Mouse (Mus musculus) kidney, postnatal 25 days (tissue): ENCODE results near the gene S100a1.

Experiments used
- DNase-seq, 2 experiments: peaks; one replicate each; pipeline ENCODE4 v3.0.0; 2021; ENCODE audit warnings: mixed read lengths in 2 of 2

The S100a1 gene

DNA sequence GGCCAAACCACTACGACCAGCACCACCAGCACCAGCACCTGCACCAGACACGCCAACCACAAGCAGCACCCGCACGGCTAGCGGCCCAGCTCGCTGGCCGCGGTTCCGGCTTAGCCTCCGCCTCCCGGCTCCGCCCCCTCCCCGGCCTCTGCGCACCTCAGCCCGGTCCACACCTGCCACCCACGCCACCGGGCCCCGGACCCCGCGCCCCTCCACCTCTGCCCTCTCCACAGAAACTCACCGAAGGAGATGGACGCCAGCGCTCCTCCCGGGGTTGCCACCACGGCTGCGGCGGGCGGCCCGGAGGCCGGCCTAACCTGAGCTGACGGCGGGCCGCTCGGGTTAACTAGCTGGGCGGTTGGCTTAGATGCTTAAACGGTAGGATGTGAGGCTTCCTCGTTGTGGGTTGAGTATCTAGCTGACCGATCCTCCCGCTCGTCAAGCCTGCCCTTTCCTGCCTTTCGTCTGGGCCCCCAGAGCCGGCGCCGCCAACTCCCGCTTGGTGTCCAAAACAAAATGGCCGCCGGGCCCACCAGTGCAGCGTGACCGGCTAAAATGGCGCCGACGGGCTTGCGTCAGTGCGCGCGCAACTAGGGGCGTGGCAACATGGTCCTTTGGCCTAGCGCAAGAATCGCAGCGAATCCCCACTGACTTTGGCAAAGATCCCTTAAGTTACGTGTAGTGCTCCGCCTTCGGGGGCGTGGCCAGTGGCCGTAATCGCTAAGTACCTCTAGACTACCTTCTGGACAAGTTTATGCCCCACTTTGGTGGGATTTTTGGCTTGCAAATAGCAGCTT lies 5.0 kb downstream of the S100a1 start, which contains the start of gene Chtop:
Gene Chtop, minus strand, starts transcription at position 549 of the 797 bp plus-strand sequence.
- peak; percentile 100 for DNase-seq

DNA sequence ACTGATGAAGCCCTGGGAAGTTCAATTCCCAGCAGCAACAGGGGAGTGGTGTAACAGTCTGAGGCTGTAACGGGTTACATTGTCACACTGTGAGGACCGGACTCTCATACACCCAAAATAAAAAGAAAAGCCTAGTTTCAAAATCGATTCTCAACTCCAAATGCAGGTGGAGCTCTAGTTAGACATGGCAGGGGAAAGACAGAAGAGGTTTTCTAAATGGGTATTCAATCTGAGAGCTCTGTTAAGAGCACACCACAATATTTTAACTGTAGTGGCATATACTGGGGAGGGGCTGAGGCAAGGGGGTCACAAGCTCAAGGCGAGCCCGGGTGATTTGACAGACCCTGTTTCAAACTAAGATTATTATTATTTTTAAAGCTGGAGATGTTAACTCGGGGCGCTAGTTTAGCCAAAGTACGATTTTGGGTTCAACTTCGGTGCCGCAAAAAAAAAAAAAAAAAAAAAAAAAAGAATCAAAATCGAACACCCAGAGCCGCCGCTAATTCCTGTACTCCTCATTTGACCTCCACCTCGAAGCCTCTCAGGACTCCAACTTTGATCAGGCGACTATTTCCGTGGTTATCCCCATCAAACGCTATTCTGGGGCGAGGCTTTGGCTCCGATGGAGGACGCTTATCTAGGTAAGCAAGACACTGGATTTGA lies 5.8 kb downstream of the S100a1 start:
- no peak for DNase-seq

DNA sequence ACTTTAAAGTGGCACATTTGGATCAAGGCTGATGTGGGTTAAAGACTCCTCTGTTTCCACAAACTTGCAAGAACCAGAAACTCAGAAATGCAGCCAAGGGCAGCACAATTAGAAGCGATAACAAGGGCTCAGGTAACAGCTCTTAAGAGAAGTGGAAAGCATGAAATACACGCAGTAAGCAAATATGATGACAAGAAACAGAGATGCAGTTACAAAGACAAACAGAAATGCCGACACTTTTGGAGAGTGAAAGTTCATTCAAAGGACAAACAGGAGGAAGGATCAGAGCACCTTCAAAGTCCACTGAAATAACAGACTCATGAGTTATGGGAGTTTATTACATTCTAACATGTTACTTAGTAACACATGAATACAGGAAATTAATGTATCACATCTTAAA lies 7.8 kb downstream of the S100a1 start:
- no peak for DNase-seq

DNA sequence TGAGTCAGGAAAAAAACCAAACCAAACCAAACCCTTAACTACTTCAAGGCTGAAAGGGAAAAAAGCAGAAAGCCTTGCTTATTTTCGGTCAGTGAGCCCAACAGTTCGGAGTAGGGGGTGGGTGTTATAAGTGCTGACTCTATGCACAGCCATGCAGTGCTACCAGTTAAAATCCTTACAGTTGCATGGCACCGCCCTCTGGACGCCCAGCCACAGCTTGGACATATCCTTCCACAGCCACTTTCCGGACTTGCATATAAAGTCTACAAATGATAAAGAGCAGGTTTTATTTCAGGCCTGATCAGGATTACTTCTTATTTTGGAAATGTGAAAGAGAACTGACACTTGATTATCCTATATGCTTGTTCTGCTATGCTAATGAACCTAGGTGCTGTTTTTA lies 9.0 kb downstream of the S100a1 start:
- no peak for DNase-seq

DNA sequence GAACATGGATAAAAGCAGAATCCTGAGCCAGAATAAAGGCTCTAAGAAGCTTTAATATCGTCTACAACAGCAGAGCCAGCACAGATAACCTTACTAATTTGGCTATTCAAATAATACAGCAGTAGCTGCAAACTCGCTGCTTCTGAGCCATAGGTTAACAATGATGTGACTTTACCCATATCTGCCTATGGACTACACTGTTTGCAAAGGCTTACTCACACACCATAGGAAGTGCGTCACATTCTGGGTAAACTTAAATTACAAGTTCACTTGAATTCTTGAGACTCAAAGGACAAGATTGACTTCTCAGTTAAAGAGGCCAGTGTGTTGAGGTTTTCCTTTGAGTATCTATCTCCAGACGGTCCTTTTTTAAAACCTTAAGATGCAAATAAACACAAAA lies 10.7 kb downstream of the S100a1 start:
- no peak for DNase-seq

DNA sequence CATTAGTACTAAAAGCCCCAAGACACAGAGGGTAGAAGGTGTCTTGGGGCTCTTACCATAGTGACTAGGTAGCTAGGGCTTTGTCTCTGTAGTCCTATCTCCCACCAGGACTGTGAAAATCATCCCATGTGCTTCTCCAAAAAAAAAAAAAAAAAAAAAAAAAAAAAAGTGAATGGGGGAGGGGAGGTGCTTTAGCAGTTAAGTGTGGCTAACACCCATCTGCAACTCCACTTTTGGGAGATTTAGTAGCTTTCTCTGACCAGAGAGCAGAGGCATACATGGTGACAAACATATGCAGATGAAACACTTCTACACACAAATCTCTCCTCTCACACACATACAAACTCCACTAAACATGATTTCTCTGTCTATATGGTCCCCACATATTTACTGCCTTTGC lies 16.6 kb downstream of the S100a1 start:
- no peak for DNase-seq

DNA sequence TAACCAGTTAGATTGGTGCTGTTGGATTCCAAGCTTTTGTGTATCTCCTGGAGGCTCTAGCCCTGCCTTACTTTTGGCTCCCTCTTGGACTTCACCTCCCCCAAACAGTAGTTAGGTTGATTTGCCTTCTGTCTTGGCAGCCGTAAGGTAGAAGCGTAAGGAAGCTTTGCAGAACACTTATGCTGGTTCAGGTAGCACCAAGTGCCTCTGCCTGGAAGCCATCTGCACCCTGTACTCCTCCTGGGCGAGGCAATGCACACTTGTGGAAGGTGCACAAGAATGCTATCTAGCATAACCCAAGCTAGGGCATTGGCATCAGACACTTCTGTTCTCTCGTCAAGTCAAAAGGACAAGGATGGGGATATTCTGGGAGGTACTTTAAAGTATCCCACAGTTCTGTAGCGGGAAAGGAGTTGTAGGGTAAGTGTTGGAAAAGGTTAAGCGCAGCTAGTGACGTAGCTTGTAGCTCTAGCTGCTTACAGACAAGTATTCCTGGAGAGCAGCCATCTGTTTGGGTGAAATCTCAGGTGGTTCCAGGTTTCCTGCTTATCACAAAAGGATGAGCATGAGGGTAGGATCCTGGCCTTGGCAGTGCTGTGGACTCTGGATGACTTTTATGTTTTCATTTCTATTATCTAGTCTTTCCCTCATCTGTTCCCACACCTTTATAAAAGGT lies 18.2 kb downstream of the S100a1 start:
- DNase-seq, result no peak

DNA sequence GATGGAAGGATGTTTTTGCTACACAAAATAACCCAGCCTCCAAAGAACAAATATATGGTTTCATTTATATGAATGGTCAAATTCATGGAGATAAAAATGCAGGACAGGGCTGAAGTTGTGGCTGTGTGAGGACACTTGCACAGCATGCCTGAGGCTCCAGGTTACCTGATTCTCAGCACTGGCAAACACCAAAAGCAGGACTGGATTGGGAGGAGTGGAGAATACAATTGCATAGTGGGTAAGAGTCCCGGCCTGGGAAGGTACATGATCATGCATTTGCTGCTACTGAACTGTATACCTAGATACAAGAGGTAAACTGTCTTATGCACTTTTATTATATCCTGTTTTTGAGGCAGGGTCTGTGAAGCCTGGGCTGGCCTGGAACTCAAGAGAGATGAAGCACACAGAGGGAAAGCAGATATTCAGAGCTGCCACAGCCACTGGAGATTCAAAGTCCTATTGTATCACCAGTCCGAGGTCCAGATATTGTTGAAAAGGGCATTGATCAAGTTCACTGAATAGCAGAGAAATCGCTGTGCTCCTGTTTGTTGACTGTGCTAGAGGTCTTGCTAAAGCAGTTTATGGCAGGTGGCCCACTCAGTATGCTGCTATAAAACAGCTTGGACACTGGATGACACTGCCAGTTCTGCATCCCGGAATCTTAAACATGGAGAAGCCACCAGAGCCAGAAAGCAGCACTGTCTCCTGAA lies 20.2 kb downstream of the S100a1 start:
- DNase-seq, result no peak

DNA sequence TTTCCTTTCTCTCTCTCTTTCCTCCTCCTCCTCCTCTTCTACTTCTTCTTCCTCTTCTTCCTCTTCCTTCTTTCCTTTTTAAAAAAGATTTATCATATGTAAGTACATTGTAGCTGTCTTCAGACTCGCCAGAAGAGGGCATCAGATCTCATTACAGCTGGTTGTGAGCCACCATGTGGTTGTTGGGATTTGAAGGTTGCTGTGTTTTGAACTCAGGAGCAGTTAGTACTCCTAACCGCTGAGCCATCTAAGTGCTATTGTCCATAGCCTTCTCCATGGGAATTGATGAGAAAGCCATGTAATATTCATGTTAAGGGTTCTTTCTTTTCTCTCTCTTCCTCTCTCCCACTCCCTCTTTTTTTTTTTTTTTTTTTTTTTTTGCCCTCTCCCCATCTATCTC lies 22.8 kb downstream of the S100a1 start:
- DNase-seq, result peak; percentile 50 to 68

DNA sequence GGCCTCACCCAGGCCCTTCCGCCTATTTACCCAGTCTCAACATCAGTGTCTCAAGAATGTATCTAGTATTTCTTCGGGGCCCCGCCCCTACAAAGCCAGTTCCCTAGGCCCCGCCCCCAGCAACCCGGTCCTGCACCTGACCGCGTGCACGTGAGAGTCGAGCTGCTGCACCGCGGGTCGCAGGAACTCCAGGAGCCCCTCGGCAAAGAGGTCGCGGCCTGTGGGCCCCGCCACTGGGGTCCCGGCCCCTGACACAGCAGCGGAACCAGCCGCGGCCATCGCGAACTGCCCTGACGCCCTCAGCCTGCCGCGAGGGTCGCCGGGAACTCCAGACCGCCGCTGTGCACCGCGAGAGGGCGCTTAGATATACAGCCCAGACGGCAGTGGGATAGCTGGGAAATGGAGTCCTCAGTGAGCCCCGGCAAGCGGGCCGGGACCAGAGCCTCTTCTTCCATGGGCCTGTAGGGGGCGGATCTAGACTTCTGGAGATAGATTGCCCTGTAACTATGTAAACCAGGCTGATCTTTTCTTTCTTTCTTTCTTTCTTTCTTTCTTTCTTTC lies 23.4 kb downstream of the S100a1 start, which contains the start of gene Snapin:
Gene Snapin, minus strand, starts transcription at position 338 of the 561 bp plus-strand sequence.
- peak; percentile 97 for DNase-seq

DNA sequence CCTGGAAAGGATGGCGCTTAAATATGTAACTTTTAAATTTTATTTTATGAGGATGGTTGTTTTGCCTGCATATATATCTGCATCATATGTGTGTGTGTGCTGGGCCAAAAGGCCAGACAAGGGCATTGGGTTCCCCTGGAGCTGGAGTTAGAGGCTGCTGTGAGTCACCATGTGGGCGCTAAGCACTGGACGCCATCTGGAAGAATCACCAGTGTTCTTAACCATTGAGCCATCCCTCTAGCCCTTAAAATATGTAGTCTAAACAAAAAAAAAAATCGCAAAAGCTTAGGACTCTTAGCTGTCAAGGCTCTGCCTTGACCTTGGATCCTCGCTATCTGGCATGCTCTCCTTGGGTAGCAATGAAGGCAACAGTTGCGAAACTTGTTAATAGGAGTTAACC lies 25.6 kb downstream of the S100a1 start:
- DNase-seq, result no peak

DNA sequence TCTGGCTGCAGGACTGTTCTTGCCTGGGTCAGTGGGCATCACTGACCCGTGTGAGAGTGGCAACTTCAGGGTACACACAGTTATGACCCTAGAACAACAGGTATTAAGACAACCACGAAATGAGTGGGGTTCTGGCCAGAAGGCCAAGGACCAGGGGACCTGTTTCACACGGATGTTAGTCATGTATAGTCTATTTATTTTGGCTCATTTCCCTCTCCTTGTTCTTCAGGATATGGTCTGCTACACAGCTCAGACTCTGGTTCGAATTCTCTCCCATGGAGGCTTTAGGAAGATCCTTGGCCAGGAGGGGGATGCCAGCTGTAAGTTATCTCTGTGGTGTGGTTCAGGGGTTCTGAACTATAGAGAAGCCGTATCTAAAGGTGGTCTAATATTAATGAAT lies 27.2 kb downstream of the S100a1 start:
- DNase-seq, result peak in 1 of 2 experiments; percentile 51

DNA sequence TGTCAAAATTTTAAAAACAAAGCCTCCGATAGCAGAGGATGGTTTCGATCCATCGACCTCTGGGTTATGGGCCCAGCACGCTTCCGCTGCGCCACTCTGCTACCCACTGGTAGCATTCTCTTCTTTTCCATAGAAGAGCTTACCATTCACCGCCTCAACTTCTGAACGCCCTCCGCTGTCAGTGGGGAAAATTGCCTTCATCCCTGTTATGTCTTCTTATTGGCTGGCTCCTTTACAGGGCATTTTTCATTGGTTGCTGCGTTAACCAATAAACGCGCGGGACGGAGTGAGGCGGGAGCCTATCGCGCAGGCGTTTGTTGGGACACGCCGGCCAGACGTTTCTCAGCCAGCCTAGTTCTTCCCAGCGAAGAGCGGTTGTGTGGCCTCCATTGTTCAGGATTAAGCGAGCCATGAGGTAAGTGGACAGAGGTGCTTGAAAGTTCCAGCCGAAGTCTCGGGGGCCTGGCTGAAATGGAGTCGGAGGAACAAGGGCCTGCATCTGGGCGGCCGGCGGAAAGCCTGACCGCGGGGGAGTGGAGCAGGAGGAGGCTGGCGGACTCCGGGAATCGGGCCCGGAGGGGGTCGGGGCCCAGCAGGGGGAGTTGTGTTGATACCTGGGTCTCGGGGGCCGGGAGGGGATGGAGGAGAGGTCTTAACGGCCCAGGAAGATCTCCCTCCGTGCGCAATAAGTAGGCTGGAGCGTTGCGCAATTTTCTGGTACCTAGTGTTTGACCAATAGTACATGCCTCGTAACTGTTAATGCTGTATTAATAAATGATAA lies 38.2 kb downstream of the S100a1 start, which contains the start of gene Ilf2:
Gene Ilf2, plus strand, starts transcription at position 296 of the 781 bp plus-strand sequence.
- peak; percentile 94 to 98 for DNase-seq

DNA sequence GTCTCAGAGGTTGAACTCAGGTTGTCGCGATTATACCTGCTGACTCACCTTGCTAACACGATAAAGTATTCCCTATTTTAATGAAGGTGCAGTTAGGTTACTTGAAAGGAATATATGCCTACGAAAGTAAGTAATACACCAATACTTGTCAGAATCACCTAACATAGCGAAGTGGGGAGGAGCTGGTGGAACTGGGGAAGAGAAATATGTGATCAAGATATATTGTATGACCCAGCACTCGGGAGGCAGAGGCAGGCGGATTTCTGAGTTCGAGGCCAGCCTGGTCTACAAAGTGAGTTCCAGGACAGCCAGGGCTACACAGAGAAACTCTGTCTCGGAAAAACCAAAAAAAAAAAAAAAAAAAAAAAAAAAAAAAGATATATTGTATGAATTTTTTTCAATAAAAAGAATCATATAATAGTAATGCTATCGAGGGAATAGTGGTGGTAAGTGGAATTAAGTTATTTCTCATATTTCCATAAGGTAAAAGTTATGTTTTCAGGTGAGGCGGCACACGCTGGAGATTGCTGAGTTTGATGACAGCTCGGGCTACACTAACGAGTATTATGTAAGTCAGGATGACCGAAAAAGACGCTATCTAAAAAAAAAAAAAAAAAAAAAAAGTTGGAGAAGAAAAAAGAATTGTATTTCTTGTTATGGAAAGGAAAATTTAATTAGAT lies 38.9 kb downstream of the S100a1 start:
- DNase-seq, result peak in 1 of 2 experiments; percentile 21

DNA sequence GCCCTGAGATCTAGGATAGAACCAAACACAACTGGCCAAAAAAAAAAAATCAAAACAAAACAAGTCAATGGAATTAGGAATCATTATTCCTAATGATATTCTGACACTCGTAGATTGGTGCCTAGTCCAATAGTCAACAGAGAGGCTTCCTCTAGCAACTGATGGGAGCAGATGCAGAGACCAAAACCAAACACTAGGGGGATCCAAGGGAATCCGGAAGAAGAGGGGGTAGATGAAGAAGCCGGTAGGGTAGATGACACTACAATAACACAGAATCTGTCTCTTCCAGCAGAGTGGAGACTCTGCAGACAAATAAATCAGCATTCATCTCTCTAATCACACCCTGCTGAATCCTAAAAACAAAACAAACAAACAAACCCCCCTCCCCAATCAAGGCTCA lies 42.0 kb downstream of the S100a1 start:
- DNase-seq, result peak; percentile 67 to 75

DNA sequence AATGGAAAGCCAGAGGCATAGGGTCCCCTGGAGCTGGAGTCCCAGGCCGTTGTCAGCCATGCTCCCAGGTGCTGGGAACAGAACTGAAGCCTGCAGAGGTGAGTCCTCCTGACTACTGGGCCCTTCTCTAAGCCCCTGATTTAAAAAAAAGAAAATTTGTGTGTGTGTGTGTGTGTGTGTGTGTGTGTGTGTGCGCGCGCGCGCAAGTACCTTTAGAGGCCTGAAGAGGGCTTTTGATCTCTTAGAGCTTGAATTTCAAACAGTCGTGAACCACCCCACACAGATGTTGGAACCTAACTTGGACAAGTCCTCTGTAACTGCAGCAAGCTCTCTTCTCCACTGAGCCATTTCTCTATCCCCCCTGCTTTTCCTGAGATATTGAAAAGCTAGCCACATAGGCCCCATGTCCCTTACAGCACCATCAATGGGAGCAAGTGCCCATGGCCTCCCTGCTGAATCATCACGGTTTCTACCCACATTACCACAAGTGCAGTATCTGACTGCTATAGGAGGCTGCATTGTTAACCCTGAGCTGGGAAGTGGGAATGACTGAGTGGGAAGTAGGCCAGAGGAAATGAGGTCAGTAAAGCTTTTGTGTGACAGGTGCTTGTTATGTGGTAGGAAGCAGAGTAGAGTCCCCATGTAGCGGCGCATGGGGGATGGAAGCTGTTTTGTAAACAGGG lies 46.4 kb downstream of the S100a1 start:
- no peak for DNase-seq

DNA sequence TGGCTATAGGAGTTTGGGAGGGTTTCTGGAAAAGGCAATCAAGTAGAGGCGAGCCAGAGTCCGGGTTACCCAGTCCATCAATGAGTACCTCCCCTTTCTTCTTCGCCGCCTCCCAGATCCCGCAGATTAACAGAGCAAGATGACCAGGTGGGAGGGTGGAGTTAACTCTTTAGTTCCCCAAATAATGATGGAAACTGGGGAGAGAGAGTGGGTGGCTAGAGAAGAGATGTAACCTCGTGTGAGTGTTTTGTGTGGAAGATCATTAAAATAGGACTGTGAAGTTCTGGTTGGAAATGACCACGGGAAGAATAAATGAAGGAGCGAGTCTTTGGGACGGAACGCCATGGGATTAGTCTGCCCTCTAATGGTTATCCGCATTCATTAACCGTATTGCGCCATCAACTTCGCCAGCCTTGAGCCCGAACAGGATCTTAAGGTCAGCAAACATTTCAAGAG lies 47.9 kb downstream of the S100a1 start:
- DNase-seq, result peak; percentile 71 to 76

DNA sequence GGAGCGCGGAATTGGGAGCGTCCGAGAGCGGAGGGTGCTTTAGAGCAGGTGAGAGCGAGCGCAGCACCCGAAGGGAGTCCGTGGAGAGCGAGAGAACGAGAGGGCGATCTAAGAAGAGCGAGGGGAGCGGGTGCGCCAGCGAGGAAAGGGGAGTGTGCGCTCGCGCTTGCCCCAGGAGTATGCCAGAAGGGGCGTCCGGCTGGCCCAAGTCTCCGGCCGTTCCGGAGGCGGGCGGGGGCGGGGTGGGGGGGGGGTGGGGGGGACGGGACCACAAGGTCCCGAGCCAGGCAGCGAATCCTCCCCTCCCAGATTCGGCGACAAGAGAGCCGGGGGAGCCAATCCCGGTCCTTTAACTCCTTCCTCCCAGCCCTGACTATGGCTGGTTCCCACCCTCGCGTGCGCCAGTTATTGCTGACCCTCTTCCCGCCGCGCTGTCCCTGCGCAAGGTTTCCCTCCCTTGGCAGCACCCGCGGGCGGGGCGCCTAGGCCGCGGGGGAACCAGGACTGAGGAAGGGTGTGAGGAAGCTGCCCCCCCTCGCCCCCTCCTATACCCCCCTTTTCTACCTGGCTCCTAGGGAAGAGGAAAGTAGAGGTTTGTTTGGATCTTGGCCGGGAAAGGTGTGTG lies 48.4 kb downstream of the S100a1 start, which contains the start of gene Npr1:
Gene Npr1, minus strand, starts transcription at position 181 of the 625 bp plus-strand sequence.
- DNase-seq, result peak; percentile 60 to 82

DNA sequence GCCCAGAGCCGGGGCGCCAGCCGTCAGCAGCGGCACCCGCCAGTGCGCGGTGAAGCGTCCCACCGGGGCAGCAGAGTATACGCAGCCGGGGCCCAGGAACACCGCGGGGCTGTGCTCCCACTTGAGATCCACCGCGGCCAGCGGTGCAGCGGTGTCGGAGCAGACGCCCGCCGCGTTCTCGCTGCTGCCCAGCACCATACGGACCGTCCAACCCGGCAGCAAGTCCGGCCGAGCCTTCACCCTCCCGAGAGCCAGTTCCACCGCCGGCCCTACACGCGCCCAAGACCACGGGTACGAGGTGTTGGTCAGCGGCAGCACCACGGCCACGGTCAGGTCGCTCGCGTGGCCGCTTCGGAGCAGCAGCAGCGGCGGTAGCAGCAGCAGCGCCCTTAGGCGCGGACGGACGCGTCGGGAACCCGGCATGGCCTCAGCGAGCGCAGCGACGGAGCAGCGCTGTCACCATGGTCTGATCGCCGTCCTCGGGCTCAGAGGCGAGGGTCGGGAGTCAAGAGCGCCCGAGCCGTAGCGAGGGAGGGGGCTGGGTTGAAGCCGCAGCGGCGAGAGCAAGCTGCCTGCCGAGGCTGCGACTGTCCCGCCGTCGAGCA lies 49.0 kb downstream of the S100a1 start:
- peak; percentile 23 to 54 for DNase-seq
